Mouse (Mus musculus) liver, embryonic 11.5 days (tissue): ENCODE data around the gene Ppm1k. TPM values are rescaled to one million over a fixed set of nuclear protein-coding genes. Genes with fewer than 3 reads are reported as not detected.
"Not testable (repeated sequence)": the region's sequence is repeated elsewhere in the genome, so short reads cannot be mapped to it uniquely, and the experiment has no call there.

Experiments
- ATAC-seq: fragments of 200-750 bp; cut with Nextera tagmentation; replicated peaks from 2 replicates; pipeline ENCODE4 v1.8.0; 2017; ENCODE audit warnings: moderate number of reproducible peaks, mild to moderate bottlenecking, moderate TSS enrichment, moderate library complexity; ENCODE audit not compliant: low FRiP score
- DNase-seq: peaks from one replicate; pipeline ENCODE4 v3.0.0-alpha.2; 2017; ENCODE audit warnings: low spot score
- H3K27ac ChIP-seq: fragments of 300-500 bp; sonication (generic); 2 replicates; pipeline ENCODE4 v1.5.1; 2014; ENCODE audit warnings: mild to moderate bottlenecking, low read depth, low read length, control low read depth
- H3K27me3 ChIP-seq: fragments of 300-500 bp; sonication (generic); replicated peaks from 2 replicates; pipeline ENCODE4 v1.6.1; 2014; ENCODE audit warnings: low read length, mixed read lengths; ENCODE audit not compliant: control insufficient read depth, insufficient read depth
- H3K36me3 ChIP-seq: fragments of 300-500 bp; sonication (generic); 2 replicates; pipeline ENCODE4 v1.6.1; 2014; ENCODE audit warnings: mild to moderate bottlenecking, low read length, moderate library complexity, mixed read lengths; ENCODE audit not compliant: control insufficient read depth, insufficient read depth
- H3K4me1 ChIP-seq: fragments of 300-500 bp; sonication (generic); replicated peaks from 2 replicates; pipeline ENCODE4 v1.6.1; 2014; ENCODE audit warnings: low read length, mixed read lengths; ENCODE audit not compliant: control insufficient read depth, insufficient read depth
- H3K4me2 ChIP-seq: fragments of 300-500 bp; sonication (generic); 2 replicates; pipeline ENCODE4 v1.6.1; 2014; ENCODE audit warnings: mild to moderate bottlenecking, control low read depth, moderate library complexity
- H3K4me3 ChIP-seq: fragments of 300-500 bp; sonication (generic); 2 replicates; pipeline ENCODE4 v1.5.1; 2014; ENCODE audit warnings: low read depth, low read length, control low read depth
- H3K9ac ChIP-seq: fragments of 300-500 bp; sonication (generic); 2 replicates; pipeline ENCODE4 v1.6.1; 2014; ENCODE audit warnings: low read depth, low read length, control low read depth
- H3K9me3 ChIP-seq: fragments of 300-500 bp; sonication (generic); 2 replicates; pipeline ENCODE4 v1.6.1; 2016; ENCODE audit warnings: low read length, inconsistent platforms, mixed read lengths; ENCODE audit not compliant: control insufficient read depth
- WGBS: fragments of 180-500 bp; shearing (Covaris S2); extraction: QIAGEN DNeasy Blood & Tissue Kit; methylation state at CpG from one replicate; pipeline ENCODE4 v1.1.7; 2014; 5-methylcytosine and 5-hydroxymethylcytosine counted together
- polyA plus RNA-seq: library from polyadenylated mRNA; unstranded; fragments of >200 nt; fragmentation: Nextera tagmentation; extraction: Ambion mirVana; gene quantifications from 2 replicates; pipeline ENCODE4 v1.2.1, GENCODE M21; 2014

Gene Ppm1k
- polyA plus RNA-seq, 1 experiment from 2014 or later: 3.5 TPM

- WGBS: 96% methylated on average over 1 of the region's 1 CpGs
- Histone ChIP-seq H3K27me3 (no peaks in the 10 kb centered on the region), H3K4me3 (no peak overlapping the region), H3K4me1 (no peaks in the 10 kb centered on the region), H3K36me3 (no peaks in the 10 kb centered on the region), H3K4me2 (no peak overlapping the region), H3K27ac (no peak overlapping the region), H3K9ac (no peak overlapping the region), H3K9me3 (no peaks in the 10 kb centered on the region)
- DNase-seq (no peak), ATAC-seq (no peak)
Observed at GRCm38 (mm10) chr6:57563454-57563853, 28.2 kb upstream of the Ppm1k start.

GRCm38 (mm10) chr6:57557796-57558317, 22.6 kb upstream of the Ppm1k start:
- no peaks in the 10 kb centered on the region for H3K9me3 ChIP-seq
- H3K27me3 ChIP-seq: no peaks in the 10 kb centered on the region
- H3K27ac ChIP-seq: no peak overlapping the region
- H3K4me2 ChIP-seq: no peak overlapping the region
- DNase-seq (no peak), ATAC-seq (no peak)
- no peaks in the 10 kb centered on the region for H3K36me3 ChIP-seq
- no peak overlapping the region for H3K4me3 ChIP-seq
- no peak overlapping the region for H3K9ac ChIP-seq
- no peaks in the 10 kb centered on the region for H3K4me1 ChIP-seq
- 64% methylated on average over 4 of the region's 4 CpGs for WGBS

GRCm38 (mm10) chr6:57551211-57551796, 16.0 kb upstream of the Ppm1k start:
- H3K27me3 ChIP-seq: no peaks in the 10 kb centered on the region
- no peak overlapping the region for H3K4me3 ChIP-seq
- H3K4me1 ChIP-seq: no peaks in the 10 kb centered on the region
- no peak overlapping the region for H3K4me2 ChIP-seq
- WGBS: 75% methylated on average over 3 of the region's 3 CpGs
- no peak overlapping the region for H3K27ac ChIP-seq
- ATAC-seq (no peak), DNase-seq (no peak)
- no peak overlapping the region for H3K9ac ChIP-seq
- no peaks in the 10 kb centered on the region for H3K36me3 ChIP-seq
- H3K9me3 ChIP-seq: no peaks in the 10 kb centered on the region

- H3K4me1 ChIP-seq: no peaks in the 10 kb centered on the region
- DNase-seq (no peak), ATAC-seq (no peak)
- WGBS: 70% methylated on average over 2 of the region's 2 CpGs
- no peak overlapping the region for H3K4me3 ChIP-seq
- no peaks in the 10 kb centered on the region for H3K27me3 ChIP-seq
- H3K27ac ChIP-seq: no peak overlapping the region
- H3K9me3 ChIP-seq: no peaks in the 10 kb centered on the region
- no peak overlapping the region for H3K9ac ChIP-seq
- H3K4me2 ChIP-seq: no peak overlapping the region
- no peaks in the 10 kb centered on the region for H3K36me3 ChIP-seq
Observed at GRCm38 (mm10) chr6:57544866-57545265, 9.6 kb upstream of the Ppm1k start.

- not testable (repeated sequence) for ATAC-seq, DNase-seq, H3K4me2 ChIP-seq, H3K36me3 ChIP-seq, H3K9me3 ChIP-seq, H3K27ac ChIP-seq, H3K4me1 ChIP-seq, H3K9ac ChIP-seq, H3K4me3 ChIP-seq, H3K27me3 ChIP-seq
Observed at GRCm38 (mm10) chr6:57543591-57543990, 8.3 kb upstream of the Ppm1k start.

- no peak overlapping the region for H3K4me3 ChIP-seq
- H3K27ac ChIP-seq: no peak overlapping the region
- no peak overlapping the region for H3K4me2 ChIP-seq
- H3K9ac ChIP-seq: no peak overlapping the region
- H3K36me3 ChIP-seq: no peaks in the 10 kb centered on the region
- no peaks in the 10 kb centered on the region for H3K27me3 ChIP-seq
- H3K4me1 ChIP-seq: no peaks in the 10 kb centered on the region
- no peak for DNase-seq
- no peaks in the 10 kb centered on the region for H3K9me3 ChIP-seq
- WGBS: 76% methylated on average over 1 of the region's 1 CpGs
- ATAC-seq: no peak
Observed at GRCm38 (mm10) chr6:57541737-57542335, 6.6 kb upstream of the Ppm1k start.

GRCm38 (mm10) chr6:57540950-57541498, 5.8 kb upstream of the Ppm1k start:
- WGBS: 73% methylated on average over 5 of the region's 5 CpGs
- H3K4me2 ChIP-seq: no peak overlapping the region
- H3K27me3 ChIP-seq: no peaks in the 10 kb centered on the region
- H3K27ac ChIP-seq: no peak overlapping the region
- H3K9ac ChIP-seq: no peak overlapping the region
- no peaks in the 10 kb centered on the region for H3K4me1 ChIP-seq
- ATAC-seq (no peak), DNase-seq (no peak)
- no peak overlapping the region for H3K4me3 ChIP-seq
- H3K9me3 ChIP-seq: no peaks in the 10 kb centered on the region
- H3K36me3 ChIP-seq: no peaks in the 10 kb centered on the region

- DNase-seq (no peak), ATAC-seq (no peak)
- H3K4me3 ChIP-seq: no peak overlapping the region
- no peaks in the 10 kb centered on the region for H3K36me3 ChIP-seq
- H3K9ac ChIP-seq: no peak overlapping the region
- H3K27me3 ChIP-seq: no peaks in the 10 kb centered on the region
- H3K4me2 ChIP-seq: no peak overlapping the region
- H3K27ac ChIP-seq: no peak overlapping the region
- H3K4me1 ChIP-seq: no peaks in the 10 kb centered on the region; the same call in 1 of the 2 replicates
- H3K9me3 ChIP-seq: no peaks in the 10 kb centered on the region
- WGBS: 65% methylated on average over 5 of the region's 5 CpGs
Observed at GRCm38 (mm10) chr6:57537887-57538286, 2.6 kb upstream of the Ppm1k start.
